Mouse (Mus musculus): ENCODE measurements at regions not wholly inside any gene's neighbourhood (a gene's known extent, or its start where the extent isn't known, plus 50 kb on each side); places are given as distances from the start of the nearest gene placed in this dataset.

DNA sequence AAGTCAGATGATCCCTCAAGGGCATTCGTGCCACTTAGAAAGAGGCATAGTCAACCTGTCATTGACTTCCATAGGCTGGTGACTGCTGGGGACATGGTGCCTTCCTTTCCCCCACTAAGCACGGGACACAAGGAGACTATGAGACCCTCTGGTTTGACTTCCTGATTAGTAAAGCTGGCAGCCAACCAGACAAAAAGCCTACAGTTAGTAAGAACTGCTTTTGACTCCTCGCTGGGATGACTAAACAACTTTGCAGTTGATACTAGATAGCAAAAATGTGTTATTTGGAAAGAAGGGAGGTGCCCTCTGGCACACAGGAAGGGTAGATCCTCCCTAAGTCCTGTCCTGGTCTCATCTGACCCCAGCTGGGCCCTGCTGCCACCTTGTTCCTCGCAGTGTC is 95.0 kb upstream of the Runx1 start:
- TF ChIP-seq CTCF (IDR thresholded peaks at IDR 0.05), result no peak
- no peak for TF ChIP-seq EP300 (IDR thresholded peaks at IDR 0.05)

Measured in lung, postnatal 0 days (tissue).